Mouse (Mus musculus) hindbrain, embryonic 11.5 days (tissue): Measurements from ENCODE around the gene Tiam1. TPM values are rescaled to one million over a fixed set of nuclear protein-coding genes. Genes with fewer than 3 reads are reported as not detected.

Experiments
- ATAC-seq: fragments of 200-750 bp; cut with Nextera tagmentation; 2 replicates; pipeline ENCODE4 v1.8.0; 2017; ENCODE audit warnings: mild to moderate bottlenecking, moderate TSS enrichment, moderate library complexity; ENCODE audit not compliant: low FRiP score
- DNase-seq: peaks from one replicate; pipeline ENCODE4 v3.0.0-alpha.2; 2015; ENCODE audit warnings: low spot score
- H3K27ac ChIP-seq: fragments of 300-500 bp; sonication (generic); 2 replicates; pipeline ENCODE4 v1.5.1; 2014; ENCODE audit warnings: mild to moderate bottlenecking, low read depth, low read length
- H3K27me3 ChIP-seq: fragments of 300-500 bp; sonication (generic); 2 replicates; pipeline ENCODE4 v1.6.1; 2014; ENCODE audit warnings: mild to moderate bottlenecking, low read length, moderate library complexity, mixed read lengths; ENCODE audit not compliant: control insufficient read depth, insufficient read depth
- H3K36me3 ChIP-seq: fragments of 300-500 bp; sonication (generic); 2 replicates; pipeline ENCODE4 v1.6.1; 2014; ENCODE audit warnings: mild to moderate bottlenecking, low read length, moderate library complexity, mixed read lengths; ENCODE audit not compliant: control insufficient read depth, insufficient read depth
- H3K4me1 ChIP-seq: fragments of 300-500 bp; sonication (generic); replicated peaks from 2 replicates; pipeline ENCODE4 v1.6.1; 2014; ENCODE audit warnings: low read length, mixed read lengths; ENCODE audit not compliant: control insufficient read depth, insufficient read depth
- H3K4me2 ChIP-seq: fragments of 300-500 bp; sonication (generic); replicated peaks from 2 replicates; pipeline ENCODE4 v1.6.1; 2014; ENCODE audit warnings: mild to moderate bottlenecking, low read depth, low read length
- H3K4me3 ChIP-seq: fragments of 300-500 bp; sonication (generic); 2 replicates; pipeline ENCODE4 v1.5.1; 2014; ENCODE audit warnings: low read depth, low read length
- H3K9ac ChIP-seq: fragments of 300-500 bp; sonication (generic); 2 replicates; pipeline ENCODE4 v1.6.1; 2014; ENCODE audit warnings: low read depth, low read length
- H3K9me3 ChIP-seq: fragments of 300-500 bp; sonication (generic); 2 replicates; pipeline ENCODE4 v1.6.1; 2016; ENCODE audit warnings: low read length; ENCODE audit not compliant: control insufficient read depth
- WGBS: fragments of 180-500 bp; shearing (Covaris S2); extraction: QIAGEN DNeasy Blood & Tissue Kit; methylation state at CpG from one replicate; pipeline ENCODE4 v1.1.7; 2014; 5-methylcytosine and 5-hydroxymethylcytosine counted together
- polyA plus RNA-seq: library from polyadenylated mRNA; unstranded; fragments of >200 nt; fragmentation: Nextera tagmentation; extraction: Ambion mirVana; gene quantifications from 2 replicates; pipeline ENCODE4 v1.2.1, GENCODE M21; 2014

The Tiam1 gene
- polyA plus RNA-seq, 1 experiment from 2014 or later = 27.6 TPM

DNA sequence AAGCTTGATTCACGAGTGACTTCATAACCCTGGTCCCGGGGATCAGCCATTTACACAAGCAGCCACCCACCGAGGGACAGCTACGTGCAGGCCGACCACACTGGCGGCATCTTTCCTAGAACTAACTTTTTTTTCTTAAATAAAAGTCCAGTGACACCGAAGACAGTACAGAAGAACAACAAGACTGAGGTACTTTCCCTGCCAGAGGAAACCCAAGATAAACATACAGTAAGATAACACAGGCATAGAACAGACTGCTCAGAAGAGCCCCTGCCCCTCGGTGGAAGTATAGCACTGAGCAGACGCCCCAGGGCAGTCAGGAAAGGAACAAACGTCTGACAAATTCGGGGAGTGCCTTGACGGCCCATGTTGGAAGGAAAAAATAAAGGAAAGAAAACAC, 317.7 kb downstream of the Tiam1 start:
- no peak overlapping the region for H3K27ac ChIP-seq
- H3K4me1 ChIP-seq = no peaks in the 10 kb centered on the region
- no peak overlapping the region for H3K9ac ChIP-seq
- no peaks in the 10 kb centered on the region for H3K9me3 ChIP-seq
- no peaks in the 10 kb centered on the region for H3K27me3 ChIP-seq
- no peak overlapping the region for H3K4me3 ChIP-seq
- H3K4me2 ChIP-seq = no peak overlapping the region
- ATAC-seq (no peak), DNase-seq (no peak)
- 69% methylated on average over 12 of the region's 12 CpGs for WGBS
- no peaks in the 10 kb centered on the region for H3K36me3 ChIP-seq

DNA sequence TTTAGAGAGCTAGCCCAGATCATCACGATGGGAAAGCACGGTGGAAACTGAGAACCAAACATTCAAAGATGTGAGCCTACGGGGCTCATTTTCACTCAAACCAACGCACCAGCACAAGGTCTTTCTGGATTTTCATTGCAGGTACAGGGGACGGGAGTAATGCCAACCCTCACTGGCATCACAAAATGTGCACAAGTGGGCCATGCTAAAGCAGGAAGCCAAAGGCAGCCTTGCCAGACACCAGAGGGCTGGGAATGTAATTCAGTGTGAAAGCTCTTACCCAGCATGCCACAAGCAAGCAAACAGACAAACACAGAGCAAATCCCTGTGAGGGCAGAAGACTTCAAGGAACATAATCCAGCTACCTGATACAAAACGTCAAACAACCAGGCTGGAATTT, 320.7 kb downstream of the Tiam1 start:
- Histone ChIP-seq H3K9me3 (no peaks in the 10 kb centered on the region), H3K4me2 (no peak overlapping the region), H3K9ac (no peak overlapping the region), H3K27me3 (peaks cover 3% of the 10 kb centered on the region; the same call in 1 of the 2 replicates), H3K27ac (no peak overlapping the region), H3K4me3 (no peak overlapping the region), H3K36me3 (no peaks in the 10 kb centered on the region), H3K4me1 (no peaks in the 10 kb centered on the region)
- no peak for ATAC-seq
- 92% methylated on average over 6 of the region's 6 CpGs for WGBS
- DNase-seq = no peak

DNA sequence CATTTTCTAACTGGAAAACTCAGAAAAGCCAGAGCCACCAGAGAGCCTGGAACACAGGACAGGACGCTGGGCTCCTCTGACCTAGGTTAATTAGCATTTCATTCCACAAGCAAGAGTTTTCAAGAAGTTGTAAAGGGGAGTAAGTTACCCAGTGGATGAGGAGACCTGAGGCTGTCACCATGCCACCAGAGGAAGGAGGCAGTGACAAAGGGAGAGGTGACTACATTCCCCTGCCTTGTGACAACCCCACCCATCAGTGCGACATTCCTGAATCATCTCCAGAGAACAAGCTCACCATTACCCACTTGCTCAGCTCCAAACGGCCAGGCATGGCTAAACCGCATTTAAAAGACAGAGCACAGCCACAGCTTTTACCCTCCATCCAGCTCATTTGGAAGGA, 324.9 kb downstream of the Tiam1 start:
- Histone ChIP-seq H3K27me3 (peaks cover 3% of the 10 kb centered on the region; the same call in 1 of the 2 replicates), H3K36me3 (no peaks in the 10 kb centered on the region), H3K4me2 (no peak overlapping the region), H3K4me3 (no peak overlapping the region), H3K27ac (no peak overlapping the region), H3K9ac (no peak overlapping the region), H3K9me3 (no peaks in the 10 kb centered on the region), H3K4me1 (peaks cover 4% of the 10 kb centered on the region; the same call in 1 of the 2 replicates)
- ATAC-seq = no peak; the same call in 1 of the 2 replicates
- DNase-seq = no peak
- 29% methylated on average over 4 of the region's 4 CpGs for WGBS

DNA sequence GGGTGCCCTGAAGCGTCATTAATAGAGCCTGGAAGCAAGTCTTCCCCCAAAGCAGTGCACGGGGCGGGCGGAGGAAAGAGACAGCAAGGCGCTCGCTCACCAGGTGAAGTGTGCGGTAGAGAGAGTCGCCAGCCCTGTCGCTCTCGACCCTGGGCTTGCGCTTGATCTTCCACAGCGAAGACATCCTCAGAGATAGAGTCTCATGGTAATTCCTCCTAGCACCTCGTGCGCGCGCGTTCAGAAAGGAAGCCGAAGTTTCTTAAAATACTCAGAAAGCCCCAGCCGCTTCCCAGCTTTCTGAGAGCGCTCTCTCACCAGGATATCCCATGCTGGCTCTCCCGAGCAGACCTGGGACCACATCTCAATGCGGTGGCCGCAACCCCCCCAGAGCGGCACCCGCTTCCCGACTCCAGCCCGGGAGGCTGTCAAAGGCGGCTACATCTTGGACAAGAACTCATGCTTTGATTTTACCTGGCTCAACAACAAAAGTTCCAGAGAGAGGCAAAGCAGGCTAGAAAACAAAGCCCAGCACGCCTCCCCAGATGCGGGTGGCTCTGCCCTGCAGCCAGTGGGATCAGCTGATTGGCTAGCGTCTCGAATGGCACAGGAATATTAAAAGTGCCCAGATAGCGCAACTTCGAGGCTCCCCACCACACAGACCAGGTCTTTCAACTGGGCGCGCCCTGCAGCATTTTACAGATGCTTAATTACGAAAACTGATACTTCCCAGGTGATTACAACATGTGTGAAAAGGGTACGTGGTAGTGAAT, 325.5 kb downstream of the Tiam1 start:
- no peak overlapping the region for H3K27ac ChIP-seq
- H3K4me3 ChIP-seq = peak overlapping the region; percentile 34
- H3K9ac ChIP-seq = peak overlapping the region; percentile 28; the same call in 1 of the 2 replicates
- no peaks in the 10 kb centered on the region for H3K36me3 ChIP-seq
- WGBS = 2% methylated on average over 38 of the region's 38 CpGs
- H3K4me2 ChIP-seq = peak overlapping the region; percentile 71
- H3K9me3 ChIP-seq = no peaks in the 10 kb centered on the region
- H3K27me3 ChIP-seq = peaks cover 3% of the 10 kb centered on the region; the same call in 1 of the 2 replicates
- ATAC-seq (peak; percentile 53; the same call in 1 of the 2 replicates), DNase-seq (peak; percentile 56)
- peaks cover 4% of the 10 kb centered on the region; the same call in 1 of the 2 replicates for H3K4me1 ChIP-seq

DNA sequence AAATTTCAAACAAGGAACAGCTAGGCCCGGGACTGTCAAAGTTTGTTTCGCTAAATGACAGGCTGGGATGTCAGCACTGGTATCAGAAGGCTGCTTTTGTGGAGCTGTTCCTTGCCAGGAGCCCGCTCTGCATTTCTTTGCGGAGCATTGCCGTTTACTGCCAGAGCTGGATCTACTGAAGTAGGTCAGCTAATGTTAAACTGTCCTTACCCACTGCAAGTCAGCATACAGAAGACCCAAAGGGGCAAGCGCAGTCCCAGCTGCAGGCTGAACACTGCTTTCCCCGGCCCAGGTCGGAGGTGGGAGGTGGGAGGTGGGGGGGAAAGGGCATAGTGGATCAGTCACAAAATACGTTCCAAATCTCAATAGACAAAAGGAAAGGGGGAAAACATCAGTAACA, 326.3 kb downstream of the Tiam1 start:
- H3K4me2 ChIP-seq = peak overlapping the region; percentile 71; the same call in 1 of the 2 replicates
- 4% methylated on average over 9 of the region's 9 CpGs for WGBS
- no peak overlapping the region for H3K9ac ChIP-seq
- no peak for ATAC-seq
- peaks cover 3% of the 10 kb centered on the region; the same call in 1 of the 2 replicates for H3K27me3 ChIP-seq
- peak overlapping the region; percentile 34; the same call in 1 of the 2 replicates for H3K4me3 ChIP-seq
- peaks cover 4% of the 10 kb centered on the region; the same call in 1 of the 2 replicates for H3K4me1 ChIP-seq
- peak; percentile 33 for DNase-seq
- H3K36me3 ChIP-seq = no peaks in the 10 kb centered on the region
- H3K27ac ChIP-seq = no peak overlapping the region
- no peaks in the 10 kb centered on the region for H3K9me3 ChIP-seq

- H3K4me1 ChIP-seq = peaks cover 4% of the 10 kb centered on the region; the same call in 1 of the 2 replicates
- peaks cover 3% of the 10 kb centered on the region; the same call in 1 of the 2 replicates for H3K27me3 ChIP-seq
- no peak overlapping the region for H3K4me3 ChIP-seq
- H3K9ac ChIP-seq = no peak overlapping the region
- no peak overlapping the region for H3K4me2 ChIP-seq
- WGBS = 28% methylated on average over 13 of the region's 13 CpGs
- no peak overlapping the region for H3K27ac ChIP-seq
- DNase-seq (peak; percentile 33), ATAC-seq (peak; percentile 46)
- no peaks in the 10 kb centered on the region for H3K9me3 ChIP-seq
- H3K36me3 ChIP-seq = no peaks in the 10 kb centered on the region
These were observed 326.9 kb downstream of the Tiam1 start for GRCm38 (mm10) chr16:89816506-89817172.

GRCm38 (mm10) chr16:89813536-89813935, 330.0 kb downstream of the Tiam1 start:
- peaks cover under 1% of the 10 kb centered on the region; the same call in 1 of the 2 replicates for H3K27me3 ChIP-seq
- no peaks in the 10 kb centered on the region for H3K36me3 ChIP-seq
- DNase-seq (no peak), ATAC-seq (no peak)
- H3K9ac ChIP-seq = no peak overlapping the region
- peaks cover 4% of the 10 kb centered on the region; the same call in 1 of the 2 replicates for H3K4me1 ChIP-seq
- H3K27ac ChIP-seq = no peak overlapping the region
- H3K4me3 ChIP-seq = no peak overlapping the region
- no peak overlapping the region for H3K4me2 ChIP-seq
- no peaks in the 10 kb centered on the region for H3K9me3 ChIP-seq
- WGBS = 75% methylated on average over 9 of the region's 9 CpGs

GRCm38 (mm10) chr16:89812891-89813290, 330.7 kb downstream of the Tiam1 start:
- Histone ChIP-seq H3K27ac (no peak overlapping the region), H3K4me2 (no peak overlapping the region), H3K9me3 (no peaks in the 10 kb centered on the region), H3K27me3 (no peaks in the 10 kb centered on the region), H3K36me3 (no peaks in the 10 kb centered on the region), H3K4me1 (peaks cover 4% of the 10 kb centered on the region; the same call in 1 of the 2 replicates), H3K9ac (no peak overlapping the region), H3K4me3 (no peak overlapping the region)
- 73% methylated on average over 12 of the region's 12 CpGs for WGBS
- ATAC-seq = no peak
- DNase-seq = no peak
